Mouse (Mus musculus) liver, embryonic 14.5 days (tissue): Measurements from ENCODE around the gene Apip. TPM values are rescaled to one million over a fixed set of nuclear protein-coding genes. Genes with fewer than 3 reads are reported as not detected.

ENCODE experiments used
- ATAC-seq: fragments of 200-750 bp; cut with Nextera tagmentation; 2 replicates; pipeline ENCODE4 v1.8.0; 2017; ENCODE audit warnings: moderate number of reproducible peaks, mild to moderate bottlenecking, moderate library complexity; ENCODE audit not compliant: insufficient read depth
- DNase-seq, 3 experiments: peaks; one replicate each; pipeline ENCODE4 v3.0.0-alpha.2; 2012 to 2013; ENCODE audit warnings: low read depth in 3 of 3, low spot score in 3 of 3
- H3K27ac ChIP-seq: fragments of 300-500 bp; sonication (generic); 2 replicates; pipeline ENCODE4 v1.5.1; 2014; ENCODE audit warnings: moderate library complexity, mild to moderate bottlenecking, control low read depth, inconsistent platforms
- H3K27me3 ChIP-seq: fragments of 300-500 bp; sonication (generic); 2 replicates; pipeline ENCODE4 v1.6.1; 2014; ENCODE audit warnings: mild to moderate bottlenecking, low read length, moderate library complexity; ENCODE audit not compliant: control insufficient read depth, insufficient read depth
- H3K36me3 ChIP-seq: fragments of 300-500 bp; sonication (generic); replicated peaks from 2 replicates; pipeline ENCODE4 v1.6.1; 2014; ENCODE audit warnings: low read depth; ENCODE audit not compliant: control insufficient read depth, insufficient read depth
- H3K4me1 ChIP-seq, 2 experiments: fragments of 200-500 bp in 1 of 2; fragments of 300-500 bp in 1 of 2; sonication (generic) in 1 of 2; replicated peaks; 2 replicates each; pipeline ENCODE4 v1.6.1; 2012 to 2014; ENCODE audit warnings: antibody characterized with exemption in 1 of 2, inconsistent platforms in 1 of 2, low read length in 1 of 2; ENCODE audit not compliant: control insufficient read depth in 2 of 2, insufficient read depth in 2 of 2
- H3K4me2 ChIP-seq: fragments of 300-500 bp; sonication (generic); 2 replicates; pipeline ENCODE4 v1.6.1; 2014; ENCODE audit warnings: low read depth, mild to moderate bottlenecking, control low read depth, moderate library complexity
- H3K4me3 ChIP-seq, 2 experiments: fragments of 200-500 bp in 1 of 2; fragments of 300-500 bp in 1 of 2; sonication (generic) in 1 of 2; 2 replicates each; pipeline ENCODE4 v1.5.1; 2012 to 2014; ENCODE audit warnings: low read depth in 2 of 2, low read length in 2 of 2, mild to moderate bottlenecking in 2 of 2, control low read depth in 1 of 2, inconsistent platforms in 1 of 2, moderate library complexity in 1 of 2; ENCODE audit not compliant: insufficient read depth in 1 of 2
- H3K9ac ChIP-seq: fragments of 300-500 bp; sonication (generic); replicated peaks from 2 replicates; pipeline ENCODE4 v1.6.1; 2014; ENCODE audit warnings: mild to moderate bottlenecking, control low read depth, moderate library complexity
- H3K9me3 ChIP-seq: fragments of 300-500 bp; sonication (generic); 2 replicates; pipeline ENCODE4 v1.6.1; 2016; ENCODE audit warnings: low read length, mixed read lengths; ENCODE audit not compliant: control insufficient read depth
- CTCF ChIP-seq: IDR thresholded peaks from 2 replicates; pipeline ENCODE4 v1.5.1; 2016; ENCODE audit warnings: antibody characterized with exemption, low read depth, control low read depth
- EP300 ChIP-seq: IDR thresholded peaks from 2 replicates; pipeline ENCODE4 v1.6.1; 2016; ENCODE audit warnings: antibody characterized with exemption, low read depth
- WGBS: fragments of 180-500 bp; shearing (Covaris S2); extraction: QIAGEN DNeasy Blood & Tissue Kit; methylation state at CpG from one replicate; pipeline ENCODE4 v1.1.7; 2014; ENCODE audit not compliant: insufficient replicate concordance; 5-methylcytosine and 5-hydroxymethylcytosine counted together
- polyA plus RNA-seq, 2 experiments: library from polyadenylated mRNA; depleted of rRNA in 1 of 2; stranded (reverse) in 1 of 2; unstranded in 1 of 2; fragments of >200 nt; fragmentation: Nextera tagmentation in 1 of 2; extraction: Ambion mirVana in 1 of 2; gene quantifications; 2 replicates each; pipeline versions ENCODE4 v1.2.1 to v1.2.3; 2012 to 2014

Gene Apip
- polyA plus RNA-seq, 2 experiments = 24.4 to 46.0 TPM

DNA sequence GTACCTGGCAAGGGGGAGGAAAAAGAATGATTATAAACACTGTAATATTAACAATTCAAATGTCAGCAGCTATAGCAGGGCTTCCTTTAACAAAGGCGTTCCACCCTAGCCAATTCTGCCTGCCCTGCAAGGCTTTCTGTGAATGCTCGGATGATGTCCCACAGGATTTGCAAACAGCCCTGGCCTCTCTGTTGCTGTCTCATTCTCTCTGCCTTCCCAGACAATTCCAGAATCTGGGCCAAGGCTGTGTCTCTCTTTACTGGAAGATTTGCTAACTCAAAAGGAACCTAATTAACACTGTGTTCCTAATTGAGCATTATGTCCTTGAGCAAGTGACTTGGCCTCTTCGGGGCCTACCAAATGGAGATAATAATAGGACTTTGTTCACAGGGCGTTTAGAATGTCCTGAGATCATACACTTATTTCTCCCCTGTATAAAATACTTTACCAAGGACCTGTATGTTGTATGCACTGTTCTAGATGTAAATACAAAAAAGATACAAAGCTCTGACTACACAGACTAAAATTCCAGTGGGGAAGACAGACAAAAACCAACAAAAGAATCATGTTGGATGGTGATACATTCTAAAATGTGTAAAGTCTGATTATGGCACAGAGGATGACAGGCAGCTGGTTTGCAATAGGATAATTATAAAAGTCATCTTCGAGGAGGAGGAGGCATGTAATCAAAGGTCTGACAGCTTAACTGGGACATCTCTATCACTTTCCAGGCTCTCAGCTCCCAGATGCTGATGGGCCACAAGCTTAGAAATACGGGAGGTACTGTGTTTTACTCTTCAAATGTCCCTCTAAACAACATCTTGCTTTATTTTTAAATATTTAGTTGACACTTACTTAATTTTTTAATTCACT, 45.1 kb downstream of the Apip start:
- no peaks in the 10 kb centered on the region for H3K9me3 ChIP-seq
- DNase-seq = no peak
- TF ChIP-seq CTCF (no peak), EP300 (no peak)
- H3K4me1 ChIP-seq = no peaks in the 10 kb centered on the region
- H3K36me3 ChIP-seq = no peaks in the 10 kb centered on the region
- 60% methylated on average over 6 of the region's 6 CpGs for WGBS
- ATAC-seq = no peak
- H3K9ac ChIP-seq = no peak overlapping the region
- H3K4me2 ChIP-seq = no peak overlapping the region
- H3K4me3 ChIP-seq = no peak overlapping the region
- H3K27ac ChIP-seq = no peak overlapping the region
- no peaks in the 10 kb centered on the region for H3K27me3 ChIP-seq

DNA sequence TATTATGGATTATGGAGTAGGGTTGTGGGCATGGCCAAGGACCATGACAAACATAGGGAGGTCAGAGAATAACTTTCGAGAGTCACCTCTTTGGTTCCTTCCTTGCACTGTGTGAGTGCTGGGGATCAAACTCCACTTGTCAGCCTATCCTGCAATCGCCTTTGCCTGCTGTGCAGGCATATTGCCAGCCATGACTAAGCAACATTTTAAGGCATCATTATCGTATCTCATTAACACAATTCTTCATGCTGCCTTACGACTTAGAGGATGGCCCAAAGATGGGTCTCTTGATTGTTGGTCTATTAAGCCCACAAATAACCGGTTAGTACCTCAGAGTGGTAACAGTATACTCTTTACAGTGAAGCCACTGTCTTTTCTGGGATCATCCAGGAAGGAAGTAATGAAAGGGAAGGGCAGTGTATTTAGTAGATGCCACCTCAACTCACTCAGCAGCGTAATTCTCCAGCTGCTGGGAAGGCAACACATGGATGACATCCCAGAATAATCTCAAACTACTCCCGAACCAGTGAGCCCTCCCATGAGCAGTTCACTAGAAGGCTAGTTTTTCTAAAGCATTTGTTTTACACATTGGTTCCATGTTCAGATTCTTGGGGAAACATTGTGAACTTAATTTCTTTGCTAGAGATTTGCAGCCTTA, 45.9 kb downstream of the Apip start:
- 48% methylated on average over 7 of the region's 7 CpGs for WGBS
- DNase-seq = peak in 1 of 3 experiments; percentile 3
- ATAC-seq = 0 out of 2 replicates have a peak, but pooled peaks have one; percentile 52

DNA sequence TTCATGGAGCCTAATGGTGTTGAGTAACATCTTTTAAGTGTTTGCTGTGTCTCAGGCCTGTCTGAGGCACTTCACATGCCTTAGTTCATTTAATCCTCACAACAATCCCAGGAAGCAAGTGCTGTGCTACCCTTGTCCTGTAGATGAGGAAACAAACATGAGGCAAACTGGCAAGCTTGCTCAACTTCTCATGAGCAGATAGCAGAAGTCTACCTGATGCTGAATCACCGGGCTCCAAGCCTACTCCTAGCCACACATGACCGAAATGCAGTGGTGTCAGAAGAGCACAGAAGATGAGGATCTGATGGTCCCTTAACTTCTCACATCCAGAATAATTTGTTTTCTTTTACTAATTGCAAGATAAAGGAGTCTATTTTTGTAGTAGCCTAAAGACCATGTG, 56.2 kb downstream of the Apip start:
- no peak overlapping the region for H3K4me3 ChIP-seq
- H3K27me3 ChIP-seq = no peaks in the 10 kb centered on the region
- H3K36me3 ChIP-seq = no peaks in the 10 kb centered on the region
- no peaks in the 10 kb centered on the region for H3K4me1 ChIP-seq
- H3K9ac ChIP-seq = no peak overlapping the region
- 65% methylated on average over 2 of the region's 2 CpGs for WGBS
- H3K9me3 ChIP-seq = no peaks in the 10 kb centered on the region
- ATAC-seq (no peak), DNase-seq (no peak)
- H3K27ac ChIP-seq = no peak overlapping the region
- no peak overlapping the region for H3K4me2 ChIP-seq
- TF ChIP-seq EP300 (no peak), CTCF (no peak)

More for the DNA sequence above, 45.9 kb downstream of the Apip start:
- Histone ChIP-seq H3K9ac (no peak overlapping the region), H3K36me3 (no peaks in the 10 kb centered on the region), H3K9me3 (no peaks in the 10 kb centered on the region), H3K4me3 (no peak overlapping the region), H3K4me2 (no peak overlapping the region), H3K27me3 (no peaks in the 10 kb centered on the region), H3K4me1 (no peaks in the 10 kb centered on the region), H3K27ac (no peak overlapping the region)
- TF ChIP-seq CTCF (no peak), EP300 (peak; percentile 36; the same call in 1 of the 2 replicates)

DNA sequence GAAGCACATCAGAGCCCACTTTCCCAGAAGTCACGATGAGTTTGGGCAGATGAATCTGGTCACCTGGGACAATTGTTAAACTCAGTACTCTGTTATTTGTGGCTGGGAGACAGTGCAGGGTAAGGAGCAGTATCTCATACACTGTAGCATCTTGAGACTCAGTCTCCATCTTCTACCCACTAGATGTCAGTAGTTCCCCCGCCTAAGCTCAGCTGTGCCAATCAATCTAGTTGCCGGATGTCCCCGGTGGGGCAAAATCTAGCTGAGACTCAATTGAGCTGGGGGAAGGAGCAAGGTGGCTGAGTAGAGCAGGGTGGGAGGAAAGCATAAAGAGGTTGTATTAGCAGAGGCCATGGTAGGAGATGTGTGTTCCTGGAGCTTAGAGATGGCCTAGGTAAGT, 57.7 kb downstream of the Apip start:
- no peak for DNase-seq
- H3K27me3 ChIP-seq = no peaks in the 10 kb centered on the region
- H3K9ac ChIP-seq = no peak overlapping the region
- no peaks in the 10 kb centered on the region for H3K36me3 ChIP-seq
- H3K4me3 ChIP-seq = no peak overlapping the region
- ATAC-seq = no peak
- no peak for TF ChIP-seq EP300
- TF ChIP-seq CTCF = 0 out of 2 replicates have a peak, but pooled peaks have one; percentile 20
- H3K4me2 ChIP-seq = no peak overlapping the region
- no peak overlapping the region for H3K27ac ChIP-seq
- no peaks in the 10 kb centered on the region for H3K4me1 ChIP-seq
- H3K9me3 ChIP-seq = no peaks in the 10 kb centered on the region
- 26% methylated on average over 4 of the region's 4 CpGs for WGBS

DNA sequence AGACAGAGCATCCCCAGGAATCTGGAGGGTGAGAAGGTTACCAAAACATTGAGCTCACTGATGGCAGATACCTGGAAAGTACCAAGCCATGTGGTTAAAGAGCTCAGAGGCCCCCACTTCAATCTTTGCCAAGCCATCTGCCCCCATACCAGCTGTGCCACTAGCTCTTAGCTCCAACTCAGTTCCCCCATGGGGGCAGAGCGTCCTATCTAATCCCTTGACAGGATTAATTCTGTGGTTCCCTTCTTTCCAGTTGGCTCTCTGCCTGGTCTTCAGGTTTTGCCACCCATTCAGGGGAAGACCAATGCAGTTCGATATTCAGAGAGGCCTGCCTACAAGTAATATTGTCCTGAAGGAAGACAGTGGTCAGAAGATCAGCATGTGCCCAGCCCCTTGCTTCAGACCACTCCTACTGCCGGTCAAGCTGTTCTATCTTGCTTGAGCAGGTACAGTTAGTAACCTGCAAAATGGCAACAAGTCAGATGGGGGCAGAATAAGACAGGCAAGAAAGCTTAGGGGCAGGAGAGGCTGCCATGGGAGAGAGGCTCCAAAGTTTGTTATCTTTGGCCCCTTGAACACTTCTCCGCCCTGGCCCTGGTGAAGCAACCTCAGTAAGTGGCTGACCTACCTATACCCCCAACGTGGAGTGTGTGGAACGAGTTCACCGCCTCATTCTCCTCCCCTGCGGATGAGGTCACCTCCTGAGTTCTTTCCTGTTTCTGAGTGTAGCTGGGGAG, 65.2 kb downstream of the Apip start:
- DNase-seq (no peak), ATAC-seq (no peak)
- H3K27ac ChIP-seq = no peak overlapping the region
- no peaks in the 10 kb centered on the region for H3K4me1 ChIP-seq
- H3K27me3 ChIP-seq = no peaks in the 10 kb centered on the region
- 31% methylated on average over 8 of the region's 8 CpGs for WGBS
- no peaks in the 10 kb centered on the region for H3K9me3 ChIP-seq
- no peak overlapping the region for H3K4me2 ChIP-seq
- H3K4me3 ChIP-seq = no peak overlapping the region
- no peaks in the 10 kb centered on the region for H3K36me3 ChIP-seq
- no peak overlapping the region for H3K9ac ChIP-seq
- TF ChIP-seq CTCF (no peak), EP300 (no peak)

Other genes with a start within 250 kb of the Apip start
- 8.4 and 9.2 TPM in 2 replicates for gene Cd44, start 172.0 kb upstream of the Apip start, polyA plus RNA-seq (2012; rRNA removed)
- gene Cd44, start 172.0 kb upstream of the Apip start, polyA plus RNA-seq (2014; fragmentation: Nextera tagmentation; extraction: Ambion mirVana) = 15.5 and 16.2 TPM in 2 replicates
- gene Pdhx, start 162 bp upstream of the Apip start, polyA plus RNA-seq (2012; rRNA removed) = 11.7 and 16.0 TPM in 2 replicates
- 23.1 and 23.8 TPM in 2 replicates for gene Pdhx, start 162 bp upstream of the Apip start, polyA plus RNA-seq (2014; fragmentation: Nextera tagmentation; extraction: Ambion mirVana)
- 0.04 and 0.10 TPM in 2 replicates for gene Ehf, start 229.6 kb downstream of the Apip start, polyA plus RNA-seq (2012; rRNA removed)
- 0.08 and 0.27 TPM in 2 replicates for gene Ehf, start 229.6 kb downstream of the Apip start, polyA plus RNA-seq (2014; fragmentation: Nextera tagmentation; extraction: Ambion mirVana)